Mouse (Mus musculus) thymus, adult 2 months (tissue): Measurements from ENCODE around the gene Olfr643. TPM values are rescaled to one million over a fixed set of nuclear protein-coding genes. Genes with fewer than 3 reads are reported as not detected.

Experiments used
- DNase-seq: peaks from one replicate; pipeline ENCODE4 v3.0.0; 2021
- H3K27ac ChIP-seq: fragments of 200-500 bp; 2 replicates; pipeline ENCODE4 v1.5.1; 2012; ENCODE audit warnings: low read length, control low read depth; ENCODE audit not compliant: control insufficient read depth, insufficient read depth
- H3K27me3 ChIP-seq: fragments of 200-500 bp; 2 replicates; pipeline ENCODE4 v1.6.1; 2012; ENCODE audit warnings: mild to moderate bottlenecking, low read length, moderate library complexity, mixed read lengths; ENCODE audit not compliant: control insufficient read depth, insufficient read depth
- H3K36me3 ChIP-seq: fragments of 200-500 bp; 2 replicates; pipeline ENCODE4 v1.6.1; 2012; ENCODE audit warnings: mild to moderate bottlenecking, low read length, moderate library complexity; ENCODE audit not compliant: control insufficient read depth, insufficient read depth
- H3K4me1 ChIP-seq: fragments of 200-500 bp; replicated peaks from 2 replicates; pipeline ENCODE4 v1.6.1; 2012; ENCODE audit warnings: low read length; ENCODE audit not compliant: control insufficient read depth, insufficient read depth
- H3K4me3 ChIP-seq: fragments of 200-500 bp; 2 replicates; pipeline ENCODE4 v1.5.1; 2012; ENCODE audit warnings: mild to moderate bottlenecking, low read length, control low read depth, moderate library complexity; ENCODE audit not compliant: control insufficient read depth, insufficient read depth
- CTCF ChIP-seq: fragments of 200-500 bp; IDR thresholded peaks from 2 replicates; pipeline ENCODE4 v1.5.1; 2012; ENCODE audit warnings: mild to moderate bottlenecking, control low read depth, low read length, moderate library complexity, borderline replicate concordance; ENCODE audit not compliant: control insufficient read depth, poor library complexity, insufficient read depth; ENCODE audit errors: extremely low read depth
- POLR2A ChIP-seq: fragments of 200-500 bp; IDR thresholded peaks from 2 replicates; pipeline ENCODE4 v1.6.1; 2012; ENCODE audit warnings: mild to moderate bottlenecking, low read length, control low read depth, moderate library complexity; ENCODE audit not compliant: control insufficient read depth, poor library complexity, insufficient read depth; ENCODE audit errors: extremely low read depth
- WGBS: fragments of 180-500 bp; shearing (Covaris S2); methylation state at CpG from one replicate; pipeline ENCODE4 v1.1.7; 2018; 5-methylcytosine and 5-hydroxymethylcytosine counted together
- polyA plus RNA-seq: library from polyadenylated mRNA; depleted of rRNA; stranded (reverse); fragments of >200 nt; gene quantifications from 2 replicates; pipeline ENCODE4 v1.2.3, GENCODE M21; 2012

Olfr643 gene
- polyA plus RNA-seq, 1 experiment = not detected

DNA sequence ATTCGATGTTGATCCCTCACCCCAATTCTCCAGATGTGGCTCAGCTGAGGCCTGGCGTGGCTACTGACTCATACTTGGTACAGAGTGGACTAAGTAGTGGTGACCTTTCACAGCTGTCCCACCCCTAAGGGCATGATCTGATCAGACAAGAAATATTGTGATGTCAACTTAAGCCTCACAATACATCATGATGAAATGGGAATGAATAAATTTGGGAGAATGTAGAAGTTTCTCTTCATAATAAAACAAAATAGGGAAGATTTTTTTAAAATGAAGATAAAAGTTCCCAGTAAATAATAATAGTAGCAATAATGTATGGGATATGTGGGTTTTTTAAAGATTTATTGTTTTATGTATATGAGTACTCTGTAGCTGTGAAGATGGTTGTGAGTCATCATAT lies 13.3 kb upstream of the Olfr643 start, which contains the start of gene Ubqlnl:
Gene Ubqlnl (minus strand): TSS at position 101 of the 400 bp plus-strand sequence.
- no peak for DNase-seq
- H3K27ac ChIP-seq = no peak within 1 kb of the TSS
- H3K4me3 ChIP-seq = no peak within 1 kb of the TSS
- no peak for TF ChIP-seq POLR2A
- no peak for TF ChIP-seq CTCF
- no peaks in the 10 kb centered on the region for H3K27me3 ChIP-seq
- WGBS = 92% methylated on average over 2 of the region's 2 CpGs
- no peaks in the 10 kb centered on the region for H3K4me1 ChIP-seq
- no peaks in the 10 kb centered on the region for H3K36me3 ChIP-seq

GRCm38 (mm10) chr7:104143179-104143578 lies 6.0 kb upstream of the Olfr643 start, which contains the start of gene Ubqln3:
TSS of gene Ubqln3 (minus strand) at chr7:104143279.
- H3K4me1 ChIP-seq = no peaks in the 10 kb centered on the region
- WGBS = 86% methylated on average over 3 of the region's 3 CpGs
- no peak within 1 kb of the TSS for H3K27ac ChIP-seq
- no peaks in the 10 kb centered on the region for H3K36me3 ChIP-seq
- DNase-seq = no peak
- no peak for TF ChIP-seq CTCF
- H3K4me3 ChIP-seq = no peak within 1 kb of the TSS
- no peaks in the 10 kb centered on the region for H3K27me3 ChIP-seq

GRCm38 (mm10) chr7:104129726-104130125 lies 7.5 kb downstream of the Olfr643 start, which contains the start of gene Ubqln5:
TSS of gene Ubqln5 (minus strand) at chr7:104129826.
- 82% methylated on average over 5 of the region's 5 CpGs for WGBS
- no peak for DNase-seq
- Histone ChIP-seq H3K4me3 (no peak within 1 kb of the TSS), H3K4me1 (no peaks in the 10 kb centered on the region), H3K36me3 (no peaks in the 10 kb centered on the region), H3K27me3 (no peaks in the 10 kb centered on the region), H3K27ac (no peak within 1 kb of the TSS)
- TF ChIP-seq POLR2A (no peak), CTCF (no peak)

GRCm38 (mm10) chr7:104104757-104104972 lies 32.5 kb downstream of the Olfr643 start, which contains the start of gene Olfr646:
TSS of gene Olfr646 (plus strand) at chr7:104104873.
- H3K27ac ChIP-seq = no peak within 1 kb of the TSS
- no peak for DNase-seq
- H3K4me1 ChIP-seq = no peaks in the 10 kb centered on the region
- H3K4me3 ChIP-seq = no peak within 1 kb of the TSS
- no peak for TF ChIP-seq POLR2A
- TF ChIP-seq CTCF = no peak
- H3K36me3 ChIP-seq = no peaks in the 10 kb centered on the region
- H3K27me3 ChIP-seq = no peaks in the 10 kb centered on the region

DNA sequence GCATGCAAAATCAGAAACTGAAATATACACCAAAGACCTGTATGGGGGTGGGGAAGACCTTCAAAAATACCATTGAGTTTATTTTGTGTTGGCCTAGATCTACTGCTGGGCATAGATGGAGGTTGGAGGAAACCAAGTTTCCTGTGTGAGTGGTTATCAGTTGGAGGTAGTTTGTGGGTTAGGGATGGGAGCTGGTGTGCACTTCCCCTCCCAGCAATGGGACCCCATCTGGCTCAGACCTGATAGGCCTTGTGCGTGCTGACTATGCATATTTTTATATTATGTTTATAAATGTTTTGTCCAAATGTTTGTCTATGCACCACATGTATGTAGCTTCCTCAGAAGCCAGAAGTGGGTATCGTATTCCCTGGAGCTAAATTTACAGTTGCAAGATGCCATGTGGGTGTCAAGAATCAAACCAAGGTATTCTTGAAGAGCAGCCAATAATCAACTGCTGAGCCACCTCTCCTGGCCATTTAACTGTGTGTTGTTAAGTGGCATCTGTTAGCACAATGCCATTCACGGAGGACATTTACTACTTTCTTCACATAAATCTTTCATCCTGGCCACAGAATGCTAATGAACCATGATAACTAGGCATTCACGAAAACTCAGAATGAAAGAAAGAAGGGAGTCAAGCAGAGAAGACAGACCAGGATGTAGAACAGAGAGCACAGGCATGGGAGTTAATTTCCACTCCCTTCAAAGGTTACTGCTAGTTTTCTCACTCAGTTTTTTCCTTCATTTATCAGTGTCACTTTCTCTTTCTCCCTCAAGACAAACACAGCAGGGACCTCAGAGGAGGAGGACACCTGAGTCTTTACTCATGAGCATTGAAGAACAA lies 33.1 kb downstream of the Olfr643 start:
- no peak overlapping the region for H3K27ac ChIP-seq
- H3K4me3 ChIP-seq = no peak overlapping the region
- no peaks in the 10 kb centered on the region for H3K4me1 ChIP-seq
- DNase-seq = no peak
- no peaks in the 10 kb centered on the region for H3K36me3 ChIP-seq
- 16% methylated on average over 4 of the region's 4 CpGs for WGBS
- TF ChIP-seq POLR2A = no peak
- TF ChIP-seq CTCF = no peak
- no peaks in the 10 kb centered on the region for H3K27me3 ChIP-seq

DNA sequence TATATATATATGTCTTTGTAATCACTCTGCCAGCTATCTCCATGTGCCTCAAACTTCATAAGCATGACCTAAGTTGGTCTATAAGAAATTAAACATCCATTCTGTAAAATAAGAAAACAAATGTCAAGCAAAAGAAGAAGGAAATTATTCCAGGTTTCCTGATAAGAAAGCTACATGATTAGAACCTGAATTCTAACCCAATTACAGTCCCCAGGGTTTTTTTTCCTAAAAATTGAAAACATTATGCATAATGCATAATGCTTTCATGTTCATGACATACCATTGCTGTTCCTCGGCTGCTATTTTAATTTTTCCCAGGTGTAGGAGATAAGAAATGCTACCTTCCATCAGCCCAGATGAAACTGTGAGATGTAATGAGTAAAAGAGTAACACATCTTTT lies 51.8 kb downstream of the Olfr643 start, which contains the start of gene Olfr645:
Gene Olfr645 (minus strand): TSS at position 101 of the 400 bp plus-strand sequence.
- H3K4me1 ChIP-seq = no peaks in the 10 kb centered on the region
- H3K4me3 ChIP-seq = no peak within 1 kb of the TSS
- no peak for TF ChIP-seq POLR2A
- no peak for TF ChIP-seq CTCF
- H3K27ac ChIP-seq = no peak within 1 kb of the TSS
- no peak for DNase-seq
- H3K36me3 ChIP-seq = no peaks in the 10 kb centered on the region
- no peaks in the 10 kb centered on the region for H3K27me3 ChIP-seq
- 92% methylated on average over 1 of the region's 1 CpGs for WGBS
